Mouse (Mus musculus): ENCODE measurements at regions not wholly inside any gene's neighbourhood (a gene's known extent, or its start where the extent isn't known, plus 50 kb on each side); places are given as distances from the start of the nearest gene placed in this dataset.
A peak's percentile ranks its signal among the peaks of the same experiment; 100 is the strongest.

DNA sequence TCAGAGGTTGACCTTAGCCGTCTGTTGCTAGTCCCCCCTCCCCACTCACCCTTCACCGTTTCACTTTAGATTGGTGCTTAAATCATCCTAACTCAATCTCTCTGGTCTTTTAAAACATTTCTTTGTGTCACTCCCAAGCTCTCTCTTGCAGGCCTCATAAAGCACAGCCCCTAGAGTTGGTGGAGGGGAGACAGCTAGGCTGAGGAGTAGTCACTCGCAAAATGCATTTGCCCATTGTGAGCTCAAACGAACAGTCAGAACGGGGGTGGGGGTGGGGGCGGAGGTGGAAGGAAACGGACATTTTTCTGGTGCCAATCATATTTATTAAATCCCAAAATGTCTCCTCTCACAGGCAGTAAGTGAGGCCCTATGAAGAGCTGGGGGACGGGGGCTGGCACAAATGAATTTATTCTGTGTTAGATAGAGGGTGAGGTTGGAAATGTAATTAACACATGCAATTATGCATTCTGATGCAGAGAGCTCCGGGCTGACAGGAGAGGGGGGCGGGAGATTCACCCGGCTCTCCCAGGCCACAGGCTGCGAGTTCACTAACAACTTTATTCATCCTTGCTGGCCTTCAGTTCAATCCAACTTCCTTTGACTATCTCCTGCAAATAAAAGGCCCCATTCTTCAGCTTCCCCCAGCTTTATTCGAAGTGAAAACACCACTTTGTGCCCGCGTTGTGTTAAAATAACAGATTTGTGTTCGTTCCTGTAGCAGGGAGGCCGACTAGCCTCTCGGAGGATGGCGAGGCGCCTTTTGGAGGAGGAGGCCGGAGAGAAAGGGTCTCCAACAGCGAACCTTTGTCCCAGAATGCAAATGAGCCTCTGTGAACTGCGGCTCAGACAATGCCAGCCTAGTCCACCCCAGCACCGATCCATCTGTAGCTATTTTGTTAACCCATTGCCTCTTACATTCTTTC, 223.7 kb upstream of the Irx5 start:
- DNase-seq (ENCODE audit: inconsistent age in 2 of 2, low spot score in 1 of 2), result no peak

DNA sequence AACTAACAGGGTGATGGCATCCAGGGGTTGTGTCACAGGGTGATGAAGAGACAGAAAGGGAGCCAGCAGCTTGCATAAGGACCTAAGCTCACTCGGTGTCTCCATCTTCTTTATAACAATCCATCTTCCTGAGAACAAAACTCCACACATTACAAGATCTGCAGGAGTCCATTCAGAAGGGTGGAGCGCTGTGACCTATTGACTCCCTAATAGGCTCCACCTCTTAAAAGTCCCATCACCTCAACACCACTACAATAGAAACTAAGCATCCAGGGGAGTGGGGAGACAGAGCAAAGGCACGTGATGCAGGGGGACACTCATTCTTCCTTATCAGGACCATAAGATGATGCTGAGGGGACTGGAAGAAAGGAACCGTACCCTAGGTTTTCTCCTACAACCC, 224.5 kb upstream of the Irx5 start:
- DNase-seq (ENCODE audit: inconsistent age in 2 of 2, low spot score in 1 of 2), result no peak

DNA sequence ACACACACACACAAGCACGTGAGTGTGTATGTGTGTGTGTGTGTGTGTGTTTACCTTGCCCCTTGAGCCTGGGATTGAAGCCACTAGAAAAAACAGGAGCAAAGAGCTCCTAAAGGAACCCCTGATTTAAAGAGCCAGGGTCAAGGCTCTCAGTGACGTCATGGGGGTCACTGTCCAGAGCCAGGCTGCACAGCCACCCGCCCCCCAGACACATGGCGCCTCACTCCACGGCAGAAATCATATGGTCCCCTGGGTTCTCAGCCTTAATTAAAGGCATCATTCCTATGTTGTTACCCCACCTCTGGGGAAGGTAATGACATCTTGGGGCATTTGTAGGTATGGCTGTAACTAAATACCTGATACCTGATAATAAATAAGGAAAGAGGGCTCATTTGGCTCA, 224.9 kb upstream of the Irx5 start:
- no peak for DNase-seq (ENCODE audit: inconsistent age in 2 of 2, low spot score in 1 of 2)

DNA sequence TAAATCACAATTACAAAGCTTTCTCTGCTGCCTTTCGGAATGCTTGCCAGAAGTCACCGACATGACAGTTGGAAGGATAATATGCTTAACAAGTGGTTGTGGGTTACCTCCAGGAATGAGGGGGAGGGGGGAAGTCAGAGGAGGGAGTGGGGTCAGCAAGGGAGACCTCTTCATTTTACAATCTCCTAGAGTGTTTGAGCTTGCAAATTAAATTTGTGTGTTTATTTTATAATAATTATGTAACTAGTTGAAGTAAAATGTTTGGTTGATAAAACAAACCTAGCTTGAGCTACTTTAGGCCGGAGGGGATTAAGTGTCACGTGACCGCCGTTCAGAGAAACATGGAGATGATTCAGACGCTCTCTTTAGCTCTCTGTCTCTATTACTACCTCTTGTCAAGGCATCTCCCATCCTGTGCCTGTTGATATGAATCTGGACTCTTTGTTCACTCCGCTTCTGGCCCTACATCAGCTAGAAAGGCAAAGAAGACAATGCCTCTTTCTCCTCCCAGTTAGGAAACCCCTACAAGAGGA, 227.3 kb upstream of the Irx5 start:
- DNase-seq (ENCODE audit: inconsistent age in 2 of 2, low spot score in 1 of 2), result no peak

DNA sequence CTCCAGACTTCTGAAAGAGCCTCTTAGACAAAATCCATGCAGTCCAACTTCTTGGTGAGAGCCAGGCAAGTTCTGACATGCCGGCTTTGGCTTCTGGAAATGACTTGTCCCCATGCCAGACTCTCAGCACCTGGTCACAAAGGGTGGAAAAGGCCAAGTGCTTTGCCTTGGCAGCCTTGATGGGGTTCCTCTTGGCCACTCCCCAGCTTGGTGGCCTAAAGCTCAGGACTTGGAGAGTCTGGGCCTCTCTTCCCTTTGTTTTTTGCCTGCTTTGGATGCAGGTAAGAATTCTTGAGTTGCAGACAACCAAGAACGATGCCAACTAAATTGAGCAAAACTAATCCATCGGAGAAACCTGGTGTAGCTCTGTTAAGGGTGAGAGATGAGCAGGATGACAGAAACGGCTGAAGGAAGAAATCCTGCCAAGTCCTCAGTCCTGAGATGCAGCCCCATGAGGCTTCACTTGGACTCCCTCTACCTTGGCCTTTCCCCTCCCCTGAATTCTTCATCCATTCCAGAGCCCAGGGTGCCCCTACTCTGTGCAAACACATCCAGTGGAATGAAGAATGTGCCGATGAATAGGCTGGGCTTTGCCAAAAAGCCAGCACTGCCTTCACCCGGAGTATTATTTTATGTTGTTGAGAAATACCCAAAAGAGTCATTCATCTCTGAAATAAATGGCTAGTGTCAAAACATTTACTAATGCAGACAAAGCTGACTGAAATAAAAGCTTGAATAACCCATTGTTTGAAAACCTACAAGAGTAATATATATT, 228.0 kb upstream of the Irx5 start:
- DNase-seq (ENCODE audit: inconsistent age in 2 of 2, low spot score in 1 of 2), result peak in 1 of 2 experiments; percentile 44

DNA sequence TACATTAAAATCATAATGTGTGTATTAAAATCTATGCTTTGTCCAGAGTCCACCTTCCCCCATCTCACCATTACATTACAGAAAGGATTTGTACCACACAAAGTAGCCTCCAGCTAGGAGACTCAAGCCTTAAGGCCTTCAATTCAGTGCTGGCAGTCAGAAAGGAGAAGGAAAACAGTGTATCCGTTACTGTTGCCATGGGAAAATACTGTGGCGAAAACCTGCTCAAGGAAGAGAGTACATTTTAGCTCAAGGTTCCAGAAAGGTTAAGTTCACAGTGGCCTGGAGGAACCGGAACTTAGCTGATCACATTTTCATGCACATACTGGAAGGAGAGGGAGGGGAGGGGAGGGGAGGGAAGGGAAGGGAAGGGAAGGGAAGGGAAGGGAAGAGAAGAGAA, 231.8 kb upstream of the Irx5 start:
- no peak for DNase-seq (ENCODE audit: inconsistent age in 2 of 2, low spot score in 1 of 2)

DNA sequence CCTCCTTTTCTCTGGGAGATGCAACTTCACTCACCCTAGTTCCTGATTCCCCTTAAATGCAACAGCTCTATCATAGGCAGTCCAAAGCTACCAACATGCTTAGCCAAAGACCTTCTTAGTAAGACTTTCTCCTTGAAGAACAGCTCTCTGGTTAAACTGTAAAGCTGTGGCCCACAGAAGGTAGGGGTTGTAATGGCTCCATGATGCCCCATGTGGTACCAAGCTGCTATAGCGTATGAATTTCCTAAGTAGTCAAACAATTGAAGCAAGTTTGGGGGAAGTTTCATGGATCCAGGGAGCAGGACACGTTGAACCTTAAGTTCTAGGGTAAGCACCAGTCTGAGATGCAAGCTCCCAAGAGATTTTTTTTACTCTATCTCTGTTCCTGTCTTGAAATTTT, 236.1 kb upstream of the Irx5 start:
- DNase-seq (ENCODE audit: inconsistent age in 2 of 2, low spot score in 1 of 2), result peak in 1 of 2 experiments; percentile 28

DNA sequence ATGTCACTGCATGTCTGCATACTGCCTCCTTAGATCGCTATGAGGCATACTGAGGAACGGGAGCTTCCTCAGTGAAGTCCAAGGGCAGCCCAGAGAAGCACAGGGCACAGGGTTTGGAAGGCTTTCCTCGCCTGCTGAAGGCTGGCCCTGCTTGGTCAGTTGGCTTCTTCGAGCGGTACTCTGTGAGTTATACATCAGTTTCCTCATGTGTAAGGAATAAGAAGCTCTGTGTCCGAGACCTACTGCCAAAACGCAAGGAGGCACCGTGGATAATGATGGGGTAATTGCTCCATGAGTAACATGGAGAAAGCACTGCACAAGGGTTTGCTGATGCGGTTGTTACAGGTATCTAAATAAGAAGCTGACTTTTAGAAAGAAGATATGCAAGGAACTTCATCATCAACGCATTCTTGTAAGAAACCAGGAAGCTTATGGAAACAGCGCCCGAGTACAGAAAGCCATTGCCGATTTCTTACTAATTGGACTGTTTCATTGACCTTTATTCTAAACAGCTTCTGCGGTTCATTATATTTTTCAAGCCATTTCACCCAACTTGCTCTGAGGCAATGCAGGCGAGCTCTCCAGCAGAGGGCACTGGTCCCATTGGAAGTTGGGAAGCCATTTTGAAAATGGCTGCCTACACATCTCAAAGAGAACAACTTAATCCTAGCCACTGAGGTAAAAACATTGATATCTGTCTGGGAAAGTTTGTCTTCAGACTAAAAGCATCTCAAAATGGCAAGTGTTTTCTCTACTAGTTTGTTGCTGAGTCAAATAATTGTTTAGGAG, 241.8 kb upstream of the Irx5 start:
- DNase-seq (ENCODE audit: inconsistent age in 2 of 2, low spot score in 1 of 2), result no peak

DNA sequence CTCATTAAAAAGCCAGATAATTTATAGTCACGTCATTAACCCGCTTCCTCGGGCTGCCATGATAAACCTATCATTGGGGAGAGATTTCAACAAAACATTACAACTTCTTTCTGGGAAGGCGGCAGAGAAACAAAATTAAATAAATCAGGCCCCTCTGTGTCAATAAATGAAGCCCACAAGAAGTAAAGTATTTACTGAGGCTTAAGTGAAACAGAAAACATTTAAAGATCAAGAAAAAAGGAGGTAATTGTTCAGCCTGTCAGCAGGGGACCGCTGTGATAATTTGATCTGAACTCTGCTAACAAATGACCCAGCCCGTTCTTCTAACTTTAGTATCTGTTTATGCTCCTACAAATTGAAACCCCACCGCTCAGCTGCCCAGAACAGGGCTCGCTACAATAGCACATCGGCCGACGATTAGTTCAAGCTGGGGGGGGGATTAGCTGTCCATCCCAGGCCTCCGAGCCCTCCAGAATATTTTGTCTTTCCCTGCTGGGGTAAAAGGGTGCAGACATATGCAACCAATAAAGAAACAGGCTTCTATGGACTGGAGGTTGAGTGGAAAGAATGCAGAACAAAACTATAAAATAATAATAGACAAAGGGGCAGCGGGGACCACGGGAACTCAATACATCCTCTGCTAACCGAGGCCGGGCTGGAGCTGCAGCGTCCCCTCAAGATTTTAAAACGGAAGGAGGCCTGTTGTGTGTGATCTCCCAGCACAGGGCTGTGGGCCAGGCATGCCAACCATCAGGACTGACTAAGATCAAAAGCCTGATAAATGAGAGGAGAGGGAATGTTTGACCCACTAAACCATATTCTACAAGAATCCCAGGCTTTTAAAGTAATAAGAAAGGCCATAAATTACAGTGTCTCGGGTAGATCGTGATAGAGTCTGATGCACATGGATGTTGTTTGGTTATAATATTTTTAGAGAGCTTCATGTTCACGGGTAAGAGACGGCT, 242.8 kb upstream of the Irx5 start:
- no peak for DNase-seq (ENCODE audit: inconsistent age in 2 of 2, low spot score in 1 of 2)

DNA sequence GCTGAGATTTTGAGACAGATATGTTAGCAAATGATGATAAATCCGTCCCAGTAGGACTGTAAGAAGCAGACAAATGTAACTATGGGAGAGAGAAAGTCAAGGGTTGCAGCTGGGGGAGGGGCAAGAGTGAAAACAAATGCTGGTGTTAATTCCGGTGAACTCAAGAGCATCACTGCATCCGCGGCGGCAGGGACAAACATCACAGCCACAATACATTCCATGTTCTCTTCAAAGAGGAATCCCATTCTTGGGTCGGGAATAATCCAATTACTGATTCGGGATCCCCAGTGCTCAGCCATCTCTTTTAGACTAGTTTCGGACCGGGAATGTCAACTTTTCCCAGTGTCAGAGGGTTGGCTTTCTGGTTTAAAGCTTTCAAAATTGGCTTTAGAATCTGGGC, 243.5 kb upstream of the Irx5 start:
- no peak for DNase-seq (ENCODE audit: inconsistent age in 2 of 2, low spot score in 1 of 2)

DNA sequence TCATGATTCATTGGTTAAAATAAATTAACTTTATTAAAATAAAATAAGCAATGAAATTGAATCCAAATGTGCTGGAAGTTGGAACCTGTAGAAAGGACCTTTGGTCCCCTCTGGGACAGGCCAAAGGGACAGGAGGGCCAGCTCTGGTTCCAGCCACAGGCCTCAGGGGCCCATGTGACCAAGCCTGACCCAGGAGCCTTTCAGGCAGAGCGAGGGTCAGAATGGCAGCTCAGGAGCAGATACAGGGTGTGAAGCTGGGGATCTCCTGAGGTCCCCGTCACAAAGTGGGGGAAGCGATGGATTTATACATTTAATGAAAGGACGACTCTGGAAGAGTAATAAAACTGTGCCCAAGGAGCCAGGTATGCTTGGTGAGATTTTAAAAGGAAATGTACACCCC, 244.0 kb upstream of the Irx5 start:
- DNase-seq (ENCODE audit: inconsistent age in 2 of 2, low spot score in 1 of 2), result no peak

DNA sequence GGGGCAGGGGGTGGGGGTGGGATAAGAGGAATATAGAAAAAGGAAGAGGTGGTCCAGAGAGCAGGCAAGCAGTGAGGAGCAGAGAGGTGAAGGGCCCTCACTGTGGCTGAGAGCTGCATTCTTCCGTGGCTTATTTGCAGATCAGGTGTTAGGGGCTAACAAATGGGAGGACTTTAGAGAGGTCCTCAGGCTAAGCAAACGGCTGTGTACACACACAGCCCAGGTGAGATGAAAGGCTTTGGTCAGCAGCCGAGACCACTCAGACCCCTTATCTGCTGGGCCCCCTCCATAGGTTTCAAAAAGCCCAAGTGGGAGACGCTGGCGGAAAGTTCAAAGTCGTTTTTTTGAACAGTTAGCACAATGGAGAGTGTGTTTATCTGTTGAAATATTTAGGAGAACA, 252.9 kb upstream of the Irx5 start:
- no peak for DNase-seq (ENCODE audit: inconsistent age in 2 of 2, low spot score in 1 of 2)

DNA sequence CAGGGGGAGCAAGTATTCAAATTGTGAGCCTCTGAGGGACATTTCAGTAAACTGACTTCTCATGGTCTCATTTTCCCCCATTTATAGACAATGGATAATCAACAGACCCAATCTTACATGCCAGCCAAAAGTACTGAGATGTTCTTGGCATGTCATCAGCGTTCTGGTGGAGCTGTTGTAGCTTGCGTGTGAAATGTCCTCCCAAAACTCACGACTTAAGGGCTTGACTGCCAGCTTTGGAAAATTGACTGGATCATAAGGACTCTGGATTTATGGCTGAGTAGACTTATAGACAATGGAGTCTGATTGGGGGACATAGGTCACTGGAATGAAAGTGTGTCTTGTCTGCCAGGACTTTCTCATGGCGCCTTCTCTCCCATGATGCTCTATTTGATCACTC, 254.9 kb upstream of the Irx5 start:
- DNase-seq (ENCODE audit: inconsistent age in 2 of 2, low spot score in 1 of 2), result no peak

DNA sequence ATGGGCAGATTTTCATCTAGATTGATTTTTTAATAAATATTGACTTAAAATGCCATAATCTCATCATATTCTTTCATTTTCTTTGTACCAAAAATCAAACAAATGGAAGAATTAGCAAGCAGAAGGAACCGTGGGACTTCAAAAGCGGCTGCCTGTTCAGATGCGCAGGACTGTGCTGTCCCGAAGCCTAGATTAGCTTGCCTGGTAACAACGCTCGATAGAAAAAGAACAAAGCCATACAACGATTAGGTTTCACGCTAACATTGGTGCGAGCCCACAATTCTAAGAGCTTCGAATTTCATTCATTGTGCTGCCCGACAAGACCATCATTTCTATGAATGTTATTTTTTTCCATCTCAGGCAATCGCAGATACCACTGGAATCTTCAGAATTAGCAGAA, 262.1 kb upstream of the Irx5 start:
- no peak for DNase-seq (ENCODE audit: inconsistent age in 2 of 2, low spot score in 1 of 2)

DNA sequence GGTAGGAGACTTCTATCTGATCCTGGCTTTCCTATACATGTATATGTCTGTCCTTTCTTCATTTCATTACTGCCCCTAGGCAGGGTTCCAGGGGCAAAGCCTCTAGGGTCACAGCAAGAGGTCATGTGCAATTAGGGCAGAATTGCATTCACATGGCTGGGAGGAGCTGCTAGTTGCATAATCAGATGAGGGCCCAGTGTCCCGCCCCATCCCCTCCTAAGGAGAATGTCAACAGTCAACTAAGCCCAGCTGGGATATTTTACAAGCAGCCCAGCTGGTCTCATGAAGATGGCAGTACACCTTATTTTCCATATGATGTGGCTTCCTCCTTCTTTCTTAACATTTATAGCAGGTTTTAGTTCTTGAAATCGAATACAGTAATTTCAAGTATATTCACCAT, 273.3 kb upstream of the Irx5 start:
- no peak for DNase-seq (ENCODE audit: inconsistent age in 2 of 2, low spot score in 1 of 2)

DNA sequence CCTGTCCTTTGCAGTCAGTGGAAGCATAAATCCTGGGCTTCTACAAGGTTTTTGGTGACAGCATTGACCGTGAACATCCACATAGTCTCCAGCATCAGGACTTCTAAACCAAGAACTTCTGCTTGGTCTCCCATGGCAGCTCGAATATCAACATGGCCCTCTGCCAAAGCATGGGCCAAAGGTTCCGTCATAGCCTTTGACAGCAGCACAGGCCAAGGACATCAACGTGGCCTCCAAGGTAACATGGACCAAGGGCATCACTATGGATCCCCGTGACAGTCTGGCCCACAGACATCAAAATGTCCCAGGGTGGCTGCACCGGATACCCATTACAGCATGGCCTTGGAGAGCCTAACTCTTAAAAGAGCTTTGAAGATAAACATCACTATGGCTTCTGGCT, 275.5 kb upstream of the Irx5 start:
- peak; percentile 29 to 81 for DNase-seq (ENCODE audit: inconsistent age in 2 of 2, low spot score in 1 of 2)

DNA sequence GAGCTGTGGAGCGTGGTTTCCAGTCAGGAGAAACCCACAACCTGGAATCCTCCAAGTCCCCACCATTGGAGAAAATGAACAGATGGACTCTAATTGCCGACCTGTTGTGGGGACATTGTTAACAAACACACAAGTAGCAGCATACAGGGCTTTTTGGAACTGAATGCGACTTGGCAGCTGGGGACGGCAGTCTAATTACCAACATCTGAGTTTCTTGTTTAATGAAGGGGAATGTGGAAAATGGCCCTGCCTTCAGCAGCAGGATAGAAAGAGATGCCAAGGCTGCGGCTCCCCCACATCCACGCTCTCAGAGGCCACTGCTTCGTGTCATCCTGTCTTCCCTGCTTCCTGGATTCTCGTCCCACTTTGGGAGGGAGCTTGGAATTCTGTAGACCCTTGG, 276.6 kb upstream of the Irx5 start:
- DNase-seq (ENCODE audit: inconsistent age in 2 of 2, low spot score in 1 of 2), result no peak

DNA sequence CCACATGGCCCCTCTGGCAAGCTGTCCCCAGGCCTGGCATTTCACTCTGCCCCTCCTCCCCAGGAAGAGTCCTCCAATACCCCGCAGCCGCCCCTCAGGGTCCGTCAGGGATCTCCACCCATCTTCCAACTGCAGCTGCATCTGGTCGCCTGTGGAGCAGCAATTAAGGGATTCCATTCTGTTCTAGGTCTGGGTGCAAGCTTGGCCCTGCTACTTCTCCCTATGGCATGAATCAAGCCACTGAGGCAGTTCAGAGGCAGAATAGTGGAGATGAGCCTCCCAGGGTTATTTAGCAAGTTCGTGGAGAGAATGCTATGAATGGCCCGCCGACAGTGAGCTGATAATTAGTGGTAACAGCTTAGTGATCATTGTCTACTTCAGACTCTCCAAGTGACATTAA, 275.7 kb upstream of the Irx3 start:
- no peak for DNase-seq (ENCODE audit: inconsistent age in 2 of 2, low spot score in 1 of 2)

DNA sequence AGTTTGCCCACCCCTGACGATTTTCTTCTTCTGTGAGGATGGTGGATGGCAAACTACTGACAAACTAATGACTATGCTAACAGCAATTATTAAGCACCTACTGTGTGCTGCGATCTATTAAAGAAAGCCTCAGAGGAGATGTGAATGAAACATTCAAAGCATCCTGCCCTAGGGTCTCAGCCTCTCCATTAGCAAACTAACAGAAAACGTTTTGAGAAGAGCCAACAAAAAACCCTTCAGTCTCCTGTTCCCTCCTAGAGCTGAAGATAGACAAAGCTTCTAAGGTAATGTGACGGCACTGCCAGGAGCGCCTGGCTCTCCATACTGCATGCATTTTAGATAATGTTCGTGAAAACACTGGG, 270.4 kb upstream of the Irx3 start:
- no peak for DNase-seq (ENCODE audit: inconsistent age in 2 of 2, low spot score in 1 of 2)
